Mouse (Mus musculus): ENCODE results near the gene Acvr1. TPM values are rescaled to one million over a fixed set of nuclear protein-coding genes. Genes with fewer than 3 reads are reported as not detected.

Gene Acvr1
- 4.0 and 8.1 TPM in 2 replicates for polyA plus RNA-seq (2012; rRNA removed; ENCODE audit: low replicate concordance)

DNA sequence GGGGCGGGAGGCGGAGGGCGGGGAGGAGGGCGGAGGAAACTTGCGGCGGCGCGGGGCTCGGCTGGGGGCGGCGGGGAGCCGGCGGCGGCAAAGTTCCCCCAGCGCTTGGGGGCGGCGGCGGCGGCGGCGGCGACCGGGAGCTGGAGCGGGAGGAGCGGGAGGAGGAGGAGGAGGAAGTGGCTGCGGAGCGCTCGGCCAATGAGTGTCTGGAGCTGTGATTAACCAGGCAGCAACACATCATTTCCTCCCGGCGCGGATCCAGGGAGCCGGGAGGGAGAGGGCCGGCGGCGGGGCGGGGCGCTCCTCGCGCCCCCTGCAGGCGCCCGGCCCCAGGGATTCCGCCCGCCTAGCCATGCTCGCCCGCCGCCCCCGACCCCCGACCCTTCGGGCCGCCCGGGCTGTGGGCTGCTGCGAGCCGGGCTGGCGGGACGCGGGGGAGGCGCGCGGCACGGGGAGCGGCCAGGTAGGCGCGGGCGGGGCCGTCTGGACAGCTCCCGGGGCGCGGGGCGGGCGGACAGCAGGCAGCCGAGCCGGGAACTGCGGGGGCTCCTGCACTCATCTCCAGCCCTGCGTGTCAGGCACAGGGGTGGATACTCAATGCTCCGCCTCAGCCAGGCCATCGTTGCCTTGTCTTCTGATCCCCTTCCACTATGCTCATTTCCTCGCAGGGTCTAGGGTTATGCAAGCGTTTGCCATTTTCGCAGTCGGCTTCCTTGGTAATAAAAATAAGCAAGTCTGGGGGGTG is at the start of gene Acvr1, which contains the start of gene Upp2:
Gene Acvr1, minus strand, starts transcription at position 92 of the 745 bp plus-strand sequence.
Gene Upp2, plus strand, starts transcription at position 233 of the 745 bp plus-strand sequence.

DNA sequence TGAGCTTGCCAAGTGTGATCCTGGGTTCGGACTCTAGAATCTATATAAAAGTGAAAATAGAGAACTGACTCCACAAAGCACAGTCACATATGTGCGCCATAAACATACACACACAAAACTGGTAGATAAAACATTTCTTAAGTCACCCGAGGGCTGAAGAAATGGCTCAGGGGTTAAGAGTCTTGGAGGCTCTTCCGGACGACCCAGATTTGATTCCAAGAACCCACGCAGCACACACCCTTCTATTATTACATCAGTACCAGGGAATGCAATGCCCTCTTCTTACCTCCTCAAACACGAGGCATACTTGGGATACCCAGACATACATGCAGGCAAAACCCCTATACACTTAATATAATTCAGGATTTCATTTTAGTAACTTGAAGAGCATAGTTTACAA is 97.1 kb downstream of the Acvr1 start, which contains the start of gene Gm17409:
Gene Gm17409, plus strand, starts transcription at position 301 of the 400 bp plus-strand sequence.

DNA sequence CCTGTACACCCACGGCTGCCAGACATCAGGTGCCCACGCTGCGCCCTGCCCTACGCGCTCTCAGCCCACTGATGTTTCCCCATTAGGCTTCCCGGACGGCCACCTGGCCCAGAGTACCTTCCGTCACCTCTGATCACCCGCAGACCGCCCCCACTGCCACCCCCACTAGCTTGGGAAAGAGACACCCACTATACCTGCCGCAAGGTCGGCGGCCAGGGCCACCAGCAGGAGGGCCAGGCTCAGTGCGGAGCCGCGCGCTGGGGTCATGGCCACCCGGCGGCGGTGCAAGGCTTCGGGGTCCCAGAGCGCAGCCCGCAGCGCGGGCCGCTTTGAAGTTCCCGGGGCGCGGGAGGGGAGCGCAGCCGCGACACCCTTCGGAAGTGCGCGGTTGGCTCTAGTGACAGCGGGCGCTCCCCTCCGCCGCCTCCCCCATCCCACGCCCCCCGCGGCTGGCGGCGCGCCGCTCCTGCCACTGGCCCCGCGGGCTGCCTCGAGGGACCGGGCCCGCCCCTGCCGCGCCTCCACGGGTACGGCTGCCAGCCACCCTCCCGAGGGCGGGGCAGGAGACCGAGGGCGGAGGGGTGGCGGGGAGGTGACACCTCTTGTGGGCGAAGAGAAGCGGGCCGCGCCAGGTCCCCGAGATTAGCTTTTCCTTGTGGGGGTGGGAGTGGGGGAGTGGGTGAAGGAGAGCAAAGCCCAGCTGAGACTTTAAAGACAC is 209.4 kb downstream of the Acvr1 start, which contains the start of gene Acvr1c:
Gene Acvr1c, minus strand, starts transcription at position 482 of the 718 bp plus-strand sequence.

Other genes starting within 250 kb of the Acvr1 start
- 5.2 and 26.1 TPM in 2 replicates for gene Acvr1c, start 209.3 kb downstream of the Acvr1 start, polyA plus RNA-seq (2012; rRNA removed; ENCODE audit: low replicate concordance)
- gene Gm17409, start 97.0 kb downstream of the Acvr1 start, polyA plus RNA-seq (2012; rRNA removed; ENCODE audit: low replicate concordance): not detected in 2 replicates
- 4.8 and 5.8 TPM in 2 replicates for gene Upp2, start 141 bp upstream of the Acvr1 start, polyA plus RNA-seq (2012; rRNA removed; ENCODE audit: low replicate concordance)